Mouse (Mus musculus) forebrain, embryonic 14.5 days (tissue): ENCODE data around the gene Slc25a26. TPM values are rescaled to one million over a fixed set of nuclear protein-coding genes. Genes with fewer than 3 reads are reported as not detected.

ENCODE experiments used
- ATAC-seq: fragments of 200-750 bp; cut with Nextera tagmentation; 2 replicates; pipeline ENCODE4 v1.8.0; 2017; ENCODE audit warnings: mild to moderate bottlenecking, moderate library complexity
- DNase-seq: peaks from one replicate; pipeline ENCODE4 v3.0.0-alpha.2; 2015; ENCODE audit warnings: low spot score
- H3K27ac ChIP-seq: fragments of 300-500 bp; sonication (generic); 2 replicates; pipeline ENCODE4 v1.5.1; 2014; ENCODE audit warnings: low read depth, mild to moderate bottlenecking, control low read depth, low read length, moderate library complexity
- H3K27me3 ChIP-seq: fragments of 300-500 bp; sonication (generic); replicated peaks from 2 replicates; pipeline ENCODE4 v1.6.1; 2014; ENCODE audit warnings: low read length, control low read depth, mixed read lengths; ENCODE audit not compliant: control insufficient read depth, insufficient read depth
- H3K36me3 ChIP-seq: fragments of 300-500 bp; sonication (generic); 2 replicates; pipeline ENCODE4 v1.6.1; 2014; ENCODE audit warnings: low read length, control low read depth; ENCODE audit not compliant: control insufficient read depth, insufficient read depth
- H3K4me1 ChIP-seq: fragments of 300-500 bp; sonication (generic); 2 replicates; pipeline ENCODE4 v1.6.1; 2014; ENCODE audit warnings: antibody characterized with exemption, low read length, control low read depth; ENCODE audit not compliant: control insufficient read depth, insufficient read depth
- H3K4me2 ChIP-seq: fragments of 300-500 bp; sonication (generic); 2 replicates; pipeline ENCODE4 v1.6.1; 2014; ENCODE audit warnings: mild to moderate bottlenecking, control low read depth, low read length
- H3K4me3 ChIP-seq: fragments of 300-500 bp; sonication (generic); 2 replicates; pipeline ENCODE4 v1.5.1; 2014; ENCODE audit warnings: low read depth, low read length, control low read depth
- H3K9ac ChIP-seq: fragments of 300-500 bp; sonication (generic); 2 replicates; pipeline ENCODE4 v1.6.1; 2014; ENCODE audit warnings: mild to moderate bottlenecking, low read length, control low read depth, moderate library complexity
- H3K9me3 ChIP-seq: fragments of 300-500 bp; sonication (generic); replicated peaks from 2 replicates; pipeline ENCODE4 v1.6.1; 2016; ENCODE audit warnings: low read length, control low read depth, mixed read lengths; ENCODE audit not compliant: control insufficient read depth
- WGBS: fragments of 180-500 bp; shearing (Covaris S2); extraction: QIAGEN DNeasy Blood & Tissue Kit; methylation state at CpG from one replicate; pipeline ENCODE4 v1.1.7; 2014; 5-methylcytosine and 5-hydroxymethylcytosine counted together
- polyA plus RNA-seq: library from polyadenylated mRNA; unstranded; fragments of >200 nt; fragmentation: Nextera tagmentation; extraction: Ambion mirVana; gene quantifications from 2 replicates; pipeline ENCODE4 v1.2.1, GENCODE M21; 2014

Slc25a26 gene
- polyA plus RNA-seq, 1 experiment from 2014 or later: 7.4 TPM

GRCm38 (mm10) chr6:94601101-94601500 lies 101.0 kb downstream of the Slc25a26 start:
- Histone ChIP-seq H3K4me2 (no peak overlapping the region), H3K9ac (no peak overlapping the region), H3K4me3 (no peak overlapping the region), H3K36me3 (peaks cover 26% of the 10 kb centered on the region), H3K9me3 (no peaks in the 10 kb centered on the region), H3K4me1 (no peaks in the 10 kb centered on the region), H3K27me3 (no peaks in the 10 kb centered on the region), H3K27ac (no peak overlapping the region)
- ATAC-seq (no peak), DNase-seq (no peak)
- 90% methylated on average over 5 of the region's 5 CpGs for WGBS

GRCm38 (mm10) chr6:94601811-94602210 lies 101.7 kb downstream of the Slc25a26 start:
- WGBS: 77% methylated on average over 5 of the region's 5 CpGs
- DNase-seq (no peak), ATAC-seq (no peak)
- H3K4me1 ChIP-seq: no peaks in the 10 kb centered on the region
- no peak overlapping the region for H3K27ac ChIP-seq
- no peak overlapping the region for H3K4me2 ChIP-seq
- H3K4me3 ChIP-seq: no peak overlapping the region
- H3K9me3 ChIP-seq: no peaks in the 10 kb centered on the region
- H3K36me3 ChIP-seq: peaks cover 32% of the 10 kb centered on the region
- no peaks in the 10 kb centered on the region for H3K27me3 ChIP-seq
- no peak overlapping the region for H3K9ac ChIP-seq

- no peak overlapping the region for H3K9ac ChIP-seq
These were observed 103.9 kb downstream of the Slc25a26 start for GRCm38 (mm10) chr6:94604072-94604471.

GRCm38 (mm10) chr6:94604546-94604945 lies 104.4 kb downstream of the Slc25a26 start:
- Histone ChIP-seq H3K4me2 (no peak overlapping the region), H3K4me3 (no peak overlapping the region), H3K36me3 (peaks cover 59% of the 10 kb centered on the region), H3K9ac (no peak overlapping the region), H3K9me3 (no peaks in the 10 kb centered on the region), H3K4me1 (no peaks in the 10 kb centered on the region), H3K27ac (no peak overlapping the region), H3K27me3 (no peaks in the 10 kb centered on the region)
- ATAC-seq (no peak), DNase-seq (no peak)
- 88% methylated on average over 2 of the region's 2 CpGs for WGBS

More at GRCm38 (mm10) chr6:94604072-94604471, 103.9 kb downstream of the Slc25a26 start:
- Histone ChIP-seq H3K27me3 (no peaks in the 10 kb centered on the region), H3K27ac (no peak overlapping the region), H3K4me3 (no peak overlapping the region), H3K4me1 (no peaks in the 10 kb centered on the region), H3K36me3 (peaks cover 54% of the 10 kb centered on the region), H3K4me2 (no peak overlapping the region), H3K9me3 (no peaks in the 10 kb centered on the region)
- WGBS: 45% methylated on average over 3 of the region's 3 CpGs
- DNase-seq: no peak
- no peak for ATAC-seq

GRCm38 (mm10) chr6:94613235-94613895 lies 113.2 kb downstream of the Slc25a26 start:
- H3K27ac ChIP-seq: 0 out of 2 replicates have a peak overlapping the region, but pooled peaks have one; percentile 27
- no peaks in the 10 kb centered on the region for H3K4me1 ChIP-seq
- peak; percentile 16 for DNase-seq
- H3K9ac ChIP-seq: no peak overlapping the region
- H3K36me3 ChIP-seq: peaks cover 80% of the 10 kb centered on the region
- 80% methylated on average over 6 of the region's 6 CpGs for WGBS
- no peaks in the 10 kb centered on the region for H3K9me3 ChIP-seq
- H3K27me3 ChIP-seq: no peaks in the 10 kb centered on the region
- no peak overlapping the region for H3K4me2 ChIP-seq
- no peak for ATAC-seq
- no peak overlapping the region for H3K4me3 ChIP-seq

GRCm38 (mm10) chr6:94614346-94614745 lies 114.2 kb downstream of the Slc25a26 start:
- Histone ChIP-seq H3K27me3 (no peaks in the 10 kb centered on the region), H3K4me2 (no peak overlapping the region), H3K4me3 (no peak overlapping the region), H3K27ac (no peak overlapping the region), H3K9ac (no peak overlapping the region), H3K9me3 (no peaks in the 10 kb centered on the region), H3K36me3 (peaks cover 75% of the 10 kb centered on the region), H3K4me1 (no peaks in the 10 kb centered on the region)
- WGBS: 92% methylated on average over 6 of the region's 6 CpGs
- no peak for ATAC-seq
- no peak for DNase-seq

- no peak for DNase-seq
- Histone ChIP-seq H3K36me3 (peaks cover 75% of the 10 kb centered on the region), H3K27ac (no peak overlapping the region), H3K9me3 (no peaks in the 10 kb centered on the region), H3K4me3 (no peak overlapping the region), H3K4me1 (no peaks in the 10 kb centered on the region), H3K27me3 (no peaks in the 10 kb centered on the region), H3K4me2 (no peak overlapping the region), H3K9ac (no peak overlapping the region)
- WGBS: 86% methylated on average over 4 of the region's 4 CpGs
- no peak for ATAC-seq
These were observed 115.8 kb downstream of the Slc25a26 start for GRCm38 (mm10) chr6:94615936-94616335.

GRCm38 (mm10) chr6:94618671-94619070 lies 118.5 kb downstream of the Slc25a26 start:
- Histone ChIP-seq H3K4me2 (no peak overlapping the region), H3K4me3 (no peak overlapping the region), H3K27me3 (no peaks in the 10 kb centered on the region), H3K27ac (no peak overlapping the region), H3K36me3 (peaks cover 62% of the 10 kb centered on the region), H3K4me1 (no peaks in the 10 kb centered on the region), H3K9ac (no peak overlapping the region), H3K9me3 (no peaks in the 10 kb centered on the region)
- DNase-seq: no peak
- no peak for ATAC-seq
- WGBS: 85% methylated on average over 5 of the region's 5 CpGs

GRCm38 (mm10) chr6:94620287-94620686 lies 120.2 kb downstream of the Slc25a26 start:
- Histone ChIP-seq H3K27ac (no peak overlapping the region), H3K4me3 (no peak overlapping the region), H3K27me3 (no peaks in the 10 kb centered on the region), H3K36me3 (peaks cover 64% of the 10 kb centered on the region), H3K9ac (no peak overlapping the region), H3K4me2 (no peak overlapping the region), H3K9me3 (no peaks in the 10 kb centered on the region), H3K4me1 (no peaks in the 10 kb centered on the region)
- WGBS: 54% methylated on average over 6 of the region's 6 CpGs
- DNase-seq: no peak
- ATAC-seq: no peak
